Mouse (Mus musculus) kidney, postnatal 36 days (tissue): ENCODE results near the gene Ripply2.
"Not testable (repeated sequence)": the region's sequence is repeated elsewhere in the genome, so short reads cannot be mapped to it uniquely, and the experiment has no call there.

ENCODE experiments used
- DNase-seq, 2 experiments: peaks; one replicate each; pipeline ENCODE4 v3.0.0; 2021 to 2022; ENCODE audit warnings: mixed read lengths in 2 of 2

Ripply2 gene

DNA sequence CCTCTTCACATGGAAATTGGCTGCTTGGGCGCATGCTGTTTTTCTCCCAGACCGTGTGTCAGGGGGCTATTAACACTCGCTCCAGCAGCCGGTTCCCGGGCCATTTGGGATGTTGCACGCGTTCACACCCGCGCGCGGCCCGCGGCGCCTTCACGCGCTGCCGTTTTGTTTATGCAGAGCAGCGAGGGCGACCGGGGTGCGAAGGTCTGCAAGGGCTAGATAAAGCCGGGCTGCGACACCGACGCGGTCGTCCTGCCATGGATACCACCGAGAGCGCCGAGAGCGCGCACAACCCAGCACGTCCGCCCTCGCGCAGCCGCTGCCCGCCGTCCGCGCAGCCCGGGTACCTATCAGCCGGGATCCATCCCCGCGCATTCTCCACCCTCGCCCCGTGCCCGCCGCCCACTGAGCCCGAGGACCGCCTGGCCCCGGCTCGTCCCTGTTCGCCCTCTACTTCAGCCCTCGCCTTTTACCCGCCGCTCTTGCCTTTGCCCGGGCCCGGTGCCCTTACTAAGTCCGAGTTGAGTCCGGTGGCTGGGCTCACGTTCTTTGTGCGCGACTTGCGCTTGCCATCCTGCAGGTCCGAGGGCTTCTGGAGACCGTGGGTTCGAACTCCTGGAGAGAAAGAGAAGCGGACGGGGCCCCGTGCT lies at the start of gene Ripply2:
Gene Ripply2 (plus strand): TSS at position 250 of the 650 bp plus-strand sequence.
- peak in 1 of 2 experiments; percentile 13 for DNase-seq

DNA sequence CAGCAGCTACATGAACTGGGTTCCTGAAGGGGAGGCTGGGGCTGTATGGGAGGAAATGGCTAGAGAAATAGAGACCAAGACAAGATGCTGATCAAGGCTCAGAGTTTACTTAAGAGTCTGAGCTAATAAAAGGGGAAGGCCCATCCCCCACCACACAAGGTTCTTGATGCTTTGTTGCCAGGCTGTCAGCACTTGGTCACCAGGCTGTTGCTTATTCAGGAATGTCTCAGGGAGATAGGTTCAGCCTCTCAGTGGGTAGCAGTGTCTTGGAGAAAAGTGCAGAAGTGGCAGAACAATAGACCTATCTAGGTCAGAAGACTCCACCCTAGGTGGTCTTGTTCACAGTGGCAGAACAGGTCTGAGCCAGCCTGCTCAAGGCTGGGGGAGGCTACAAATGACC lies 42.9 kb upstream of the Ripply2 start:
- DNase-seq = not testable (repeated sequence)

DNA sequence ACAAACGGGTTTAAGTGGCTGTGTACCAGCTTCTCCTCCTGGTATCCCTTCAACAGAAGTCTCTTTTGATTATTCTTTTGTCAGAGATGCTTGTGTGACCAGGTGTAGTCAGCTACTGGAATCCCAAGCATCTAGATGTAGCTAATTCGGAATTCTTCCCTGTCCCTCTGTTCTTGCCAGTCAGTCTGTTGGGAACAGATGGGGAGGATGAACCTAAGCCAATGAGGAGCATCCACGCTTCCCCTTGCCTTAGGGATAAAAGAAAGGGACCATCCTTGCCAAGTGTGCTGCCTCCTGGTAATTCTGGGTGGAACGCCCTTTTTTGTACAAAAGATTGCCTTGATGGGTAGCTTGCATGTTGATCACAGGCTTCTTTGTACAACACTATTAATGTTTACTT lies 41.8 kb upstream of the Ripply2 start:
- DNase-seq = no peak

DNA sequence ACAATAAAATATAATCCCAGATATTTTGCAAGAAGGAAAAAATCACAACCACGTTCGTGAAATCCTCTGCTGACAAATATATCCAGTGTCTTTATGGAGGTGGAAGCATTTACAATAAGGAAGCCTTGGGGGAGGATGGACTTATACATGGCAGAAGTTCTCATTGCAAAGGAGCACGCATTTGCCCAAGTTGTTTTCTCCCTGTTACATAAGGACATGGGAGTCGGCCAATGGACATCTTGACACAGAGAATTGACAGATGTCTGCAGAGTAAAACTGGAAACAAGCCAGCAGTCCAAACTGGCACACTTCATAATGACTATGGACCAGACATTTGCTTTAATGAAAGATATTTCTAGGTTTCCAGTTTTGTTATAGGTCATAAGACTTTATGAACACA lies 38.4 kb upstream of the Ripply2 start:
- DNase-seq = no peak

DNA sequence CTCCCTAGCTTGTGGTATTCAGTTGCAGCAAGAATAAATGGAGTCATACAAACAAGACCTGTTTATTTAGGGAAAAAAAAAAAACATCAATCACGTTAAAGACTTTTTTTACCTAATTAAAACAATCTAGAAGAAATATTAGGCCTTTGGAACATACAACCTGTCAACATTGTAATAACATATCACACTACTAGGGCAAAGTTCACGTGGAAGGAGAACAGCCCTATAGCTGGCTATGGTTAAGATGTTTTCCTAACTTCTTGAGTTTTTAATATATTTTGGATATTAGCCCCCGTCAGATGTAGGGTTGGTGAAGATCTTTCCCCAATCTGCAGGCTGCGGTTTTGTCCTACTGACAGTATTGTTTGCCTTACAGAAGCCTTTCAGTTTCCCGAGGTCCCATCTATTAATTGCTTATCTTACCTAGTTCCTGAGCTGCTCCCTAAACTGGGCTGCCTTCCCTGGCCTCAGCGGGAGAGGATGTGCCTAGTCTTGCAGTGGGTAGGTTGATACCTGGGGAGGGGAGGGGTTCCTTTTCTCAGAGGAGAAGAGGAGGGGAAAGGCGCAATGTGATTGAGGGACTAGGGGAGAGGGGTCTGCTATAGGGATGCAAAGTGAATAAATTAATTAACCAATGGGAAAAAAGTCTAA lies 37.0 kb upstream of the Ripply2 start:
- DNase-seq = no peak

DNA sequence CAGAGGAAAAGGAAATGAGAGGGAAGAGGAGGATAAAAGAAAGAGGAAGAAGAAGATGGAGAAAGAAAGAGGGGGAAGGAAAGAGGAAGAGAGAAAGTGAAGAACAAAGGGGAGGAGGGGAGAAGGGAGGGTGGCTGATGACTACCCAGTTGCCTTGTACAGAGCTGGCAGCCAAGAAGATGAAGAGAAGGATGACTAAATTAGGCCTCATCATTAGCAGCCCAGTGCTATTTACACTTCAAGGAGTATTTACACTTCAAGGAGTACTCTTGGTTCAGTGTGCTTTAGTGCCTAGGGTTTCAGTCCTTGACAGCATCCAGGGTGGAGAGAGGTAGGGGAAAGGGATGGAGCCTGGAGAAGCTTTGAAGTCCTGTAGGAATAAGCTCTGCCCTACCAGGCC lies 35.3 kb upstream of the Ripply2 start:
- no peak for DNase-seq

DNA sequence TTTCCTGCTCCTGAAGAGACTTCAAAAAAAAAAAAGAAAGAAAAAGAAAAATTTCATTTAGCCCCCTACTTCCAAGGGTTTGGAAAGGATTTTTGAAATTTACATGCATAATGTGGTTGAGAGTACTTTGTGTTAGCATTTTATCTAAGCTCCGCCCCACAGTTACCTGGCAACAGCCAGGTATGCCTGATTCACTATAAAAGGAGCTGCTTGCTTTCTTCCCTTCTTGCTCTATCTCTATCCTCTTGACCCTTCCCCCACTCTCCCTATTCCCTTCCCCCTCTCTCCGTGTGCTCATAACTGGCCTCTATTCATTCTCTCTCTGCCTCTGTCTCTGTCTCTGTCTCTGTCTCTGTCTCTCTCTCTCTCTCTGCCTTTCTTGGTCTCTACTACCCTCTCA lies 34.4 kb upstream of the Ripply2 start:
- no peak for DNase-seq

DNA sequence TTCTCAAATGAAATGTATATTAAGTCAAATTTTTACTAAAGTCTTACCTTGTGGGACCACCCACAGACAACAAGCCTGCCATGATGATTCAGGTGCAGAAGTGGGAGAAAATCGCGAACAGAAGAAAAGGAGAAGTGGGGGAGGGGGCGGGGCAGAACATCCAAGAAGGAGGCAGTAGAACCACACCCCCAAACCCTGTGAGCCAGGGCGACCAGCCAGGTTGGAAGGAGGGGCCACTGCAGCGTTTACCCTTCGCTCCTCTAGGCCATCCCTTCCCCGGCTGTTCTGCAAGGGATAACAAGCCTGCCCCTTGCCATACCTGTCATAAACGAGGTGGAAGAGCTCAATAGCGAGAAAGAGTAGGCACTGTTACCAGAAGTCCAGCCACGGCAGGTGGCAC lies 33.8 kb upstream of the Ripply2 start:
- no peak for DNase-seq

DNA sequence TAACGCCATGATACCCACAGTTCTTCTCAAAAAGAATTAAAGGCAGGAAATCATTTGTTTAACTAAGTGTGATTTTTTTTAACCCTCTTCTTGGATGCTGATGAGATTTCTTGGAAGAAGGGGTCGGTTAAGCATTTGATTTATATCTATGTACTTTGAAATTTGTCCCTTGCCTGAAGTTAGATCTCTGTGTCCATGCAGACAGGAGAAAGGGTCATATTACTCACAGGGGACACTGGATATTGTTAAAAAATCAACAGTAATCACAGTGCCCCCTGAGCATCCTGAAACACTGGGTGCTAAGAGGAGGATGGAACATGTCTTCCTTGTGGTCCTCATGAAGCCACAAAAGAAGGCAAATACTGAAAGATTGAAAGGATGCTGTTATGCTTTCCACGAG lies 30.8 kb upstream of the Ripply2 start:
- no peak for DNase-seq

DNA sequence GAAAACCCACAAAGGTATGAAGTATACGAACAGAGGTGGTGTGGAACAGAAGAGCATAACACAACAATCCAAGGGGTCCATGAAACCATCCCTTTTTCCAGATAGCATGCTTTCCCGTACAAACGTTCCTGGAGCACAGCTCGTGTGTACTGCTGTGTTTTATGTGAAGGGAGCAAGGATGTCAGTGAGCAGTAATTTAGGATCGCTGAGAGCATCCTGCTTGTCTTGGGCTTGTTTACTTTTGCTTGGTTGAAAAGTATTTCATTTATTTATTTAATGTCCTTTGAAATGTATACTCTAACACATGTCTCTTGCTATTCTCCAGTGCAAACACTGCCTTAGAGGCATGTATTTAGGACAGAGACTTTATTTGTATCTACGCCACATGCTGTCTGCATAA lies 30.2 kb upstream of the Ripply2 start:
- DNase-seq = no peak

DNA sequence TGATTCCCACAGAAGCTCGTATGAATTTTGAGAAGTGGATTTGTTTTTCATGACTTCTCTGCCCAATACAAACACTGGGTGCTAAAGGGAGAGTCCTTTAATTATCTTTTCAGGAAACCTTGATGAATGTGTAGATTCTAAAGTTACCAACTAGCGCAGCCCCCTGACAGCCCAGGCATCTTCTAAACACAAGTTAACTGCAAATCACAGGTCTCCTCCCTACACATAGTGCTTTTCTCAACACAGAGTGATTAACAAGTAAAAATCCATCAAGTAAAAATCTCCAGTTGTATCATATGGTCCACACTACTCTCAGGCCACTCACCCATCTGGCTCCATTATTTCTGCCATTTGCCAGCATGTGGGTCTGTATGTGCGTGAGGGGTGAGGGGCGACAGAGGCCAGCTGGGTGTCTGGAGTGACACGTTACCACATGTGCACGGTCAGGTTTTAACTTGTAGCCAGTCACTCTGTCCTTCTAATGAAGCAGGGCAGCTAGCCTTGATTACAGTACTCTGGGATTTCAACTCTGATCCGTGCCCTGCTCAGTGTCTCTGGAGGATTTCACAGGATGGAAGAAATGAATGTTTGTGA lies 28.5 kb upstream of the Ripply2 start:
- no peak for DNase-seq

DNA sequence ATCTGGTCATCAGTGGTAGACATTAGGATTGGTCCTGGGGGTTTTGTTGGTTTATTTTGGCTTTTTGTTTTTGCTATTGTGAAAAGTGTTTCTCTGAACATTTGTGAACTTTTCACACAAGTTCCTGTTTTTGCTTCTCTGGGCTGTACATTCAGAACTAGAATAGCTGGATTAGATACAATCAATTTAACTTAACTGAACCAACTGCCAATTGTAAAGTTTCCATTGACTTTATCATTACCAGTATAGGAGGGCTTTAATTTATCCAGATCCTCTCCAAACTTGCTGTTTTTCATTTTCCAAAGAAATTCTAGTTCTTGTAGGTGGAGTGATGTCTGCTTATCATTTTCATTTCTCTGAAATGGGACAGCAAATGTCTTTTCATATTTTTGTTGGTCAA lies 25.5 kb upstream of the Ripply2 start:
- DNase-seq = no peak

DNA sequence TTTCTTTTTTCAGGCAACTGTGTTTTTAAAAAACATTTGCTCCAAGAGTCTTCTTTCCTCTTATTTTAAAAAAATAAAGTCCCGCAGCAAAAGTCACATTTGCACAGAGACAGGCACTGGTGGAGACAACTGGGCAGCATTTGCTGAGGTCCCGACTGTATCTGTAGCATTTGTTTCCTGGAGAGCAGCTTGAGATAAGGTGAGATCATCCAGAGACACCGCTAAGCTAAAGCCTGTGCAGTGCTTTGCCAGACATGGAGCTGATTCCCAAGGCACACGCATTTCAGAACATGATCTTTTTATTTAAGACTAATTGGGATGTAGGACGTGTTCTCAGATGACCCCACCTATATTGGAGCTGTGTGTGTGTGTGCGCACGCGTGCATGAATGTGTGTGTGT lies 23.6 kb upstream of the Ripply2 start:
- DNase-seq = no peak

DNA sequence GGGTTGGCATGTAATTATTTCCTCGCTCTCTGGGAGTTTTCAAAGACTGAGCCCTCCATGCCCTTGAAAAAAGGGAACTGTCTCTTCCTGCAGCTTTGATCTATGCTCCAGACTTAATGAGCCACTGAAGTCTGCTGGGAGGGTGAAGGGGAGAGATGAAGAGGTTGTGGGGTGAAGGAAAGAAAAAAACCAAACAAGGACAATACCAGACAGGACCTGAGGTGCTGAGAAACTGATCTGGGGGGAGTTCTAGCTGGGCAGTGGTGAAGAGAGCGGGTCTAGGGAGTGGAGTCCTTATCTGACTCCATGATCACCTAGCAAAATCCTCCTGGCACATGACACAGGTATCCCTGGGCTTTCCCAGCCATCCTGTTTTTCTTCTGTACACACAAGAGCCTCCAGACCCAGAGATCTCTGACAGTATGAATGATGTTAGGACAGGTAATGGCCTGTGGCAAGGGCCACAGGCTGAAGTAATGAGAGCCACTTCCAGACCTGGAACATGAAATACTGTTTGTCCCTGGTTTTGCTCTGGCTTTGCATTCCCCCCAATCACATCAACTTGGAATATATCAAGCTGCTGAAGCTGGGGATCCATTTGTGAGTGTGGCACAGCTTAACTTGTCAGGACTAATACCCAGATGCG lies 18.2 kb upstream of the Ripply2 start:
- DNase-seq = no peak

DNA sequence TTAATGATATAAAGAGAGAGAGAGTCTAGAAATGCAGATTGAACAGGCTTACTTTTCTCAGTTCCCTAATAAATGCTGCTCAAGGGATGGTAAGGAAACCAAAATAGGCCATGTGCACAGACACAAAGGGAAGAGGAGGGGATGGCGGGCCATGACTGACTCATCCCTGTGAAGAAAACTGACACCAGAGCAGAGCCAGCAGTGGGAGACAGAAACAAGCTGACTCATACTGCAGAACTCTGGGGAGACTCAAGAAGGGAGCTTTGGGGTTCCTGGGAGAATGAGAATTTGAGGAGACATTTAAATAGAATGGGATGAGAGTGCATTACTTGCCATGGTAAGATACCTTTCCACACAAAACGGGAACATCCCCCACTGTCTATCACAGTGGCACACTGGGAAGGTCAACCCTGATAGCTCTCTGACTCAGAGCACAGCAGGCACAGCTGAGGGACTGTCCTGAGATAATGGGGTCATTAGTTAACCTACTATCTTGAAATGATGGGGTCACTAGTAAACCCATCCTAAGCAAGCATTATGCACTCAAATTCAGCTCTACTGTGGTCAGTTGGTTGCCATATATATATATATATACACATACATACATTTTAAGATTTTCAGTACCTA lies 15.3 kb upstream of the Ripply2 start:
- DNase-seq = no peak

DNA sequence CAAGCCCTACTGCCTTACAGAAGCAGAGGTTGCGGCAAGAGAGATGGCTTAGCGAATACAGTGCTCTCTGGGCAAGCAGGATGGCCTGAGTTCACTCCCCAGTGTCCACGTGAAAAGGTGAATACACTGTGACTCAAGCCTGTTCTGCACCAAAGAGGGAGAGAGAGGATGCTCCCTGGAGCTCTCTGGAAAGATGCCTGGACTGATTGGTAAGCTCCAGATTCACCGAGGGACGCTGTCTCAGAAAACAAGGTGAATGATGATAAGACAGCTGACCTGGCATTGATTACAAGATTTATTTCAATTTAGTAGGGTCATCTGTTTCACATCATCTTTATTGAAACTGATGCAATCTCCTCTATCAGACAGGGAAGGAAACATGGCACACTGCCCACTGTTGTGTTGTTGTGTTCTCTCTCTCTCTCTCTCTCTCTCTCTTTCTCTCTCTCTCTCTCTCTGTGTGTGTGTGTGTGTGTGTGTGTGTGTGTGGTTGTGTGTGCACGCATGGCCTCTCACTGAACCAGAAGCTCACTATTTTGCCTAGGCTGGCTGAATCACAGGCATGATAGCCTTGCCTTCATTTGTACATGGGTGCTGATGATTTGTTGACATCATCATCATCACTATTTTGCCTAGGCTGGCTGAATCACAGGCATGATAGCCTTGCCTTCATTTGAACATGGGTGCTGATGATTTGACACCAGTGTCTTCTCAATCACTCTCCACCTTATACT lies 10.5 kb upstream of the Ripply2 start:
- DNase-seq = no peak

DNA sequence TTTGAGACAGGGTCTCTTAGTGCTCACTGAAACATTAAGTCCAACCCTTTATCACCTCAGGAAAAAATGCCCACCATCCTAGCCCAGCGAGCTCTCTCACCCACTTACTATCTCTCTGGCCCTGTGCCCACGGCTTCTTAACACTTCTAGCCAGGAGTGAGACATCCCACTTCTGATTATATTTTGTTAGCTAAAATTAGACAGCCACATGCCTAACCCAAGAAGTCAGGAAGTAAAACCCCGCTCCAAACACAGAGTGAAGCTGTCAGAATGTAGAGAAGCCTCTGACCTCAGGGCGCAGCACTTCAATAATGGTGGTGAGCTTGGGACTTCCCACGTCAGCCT lies 9.9 kb upstream of the Ripply2 start:
- DNase-seq = no peak

DNA sequence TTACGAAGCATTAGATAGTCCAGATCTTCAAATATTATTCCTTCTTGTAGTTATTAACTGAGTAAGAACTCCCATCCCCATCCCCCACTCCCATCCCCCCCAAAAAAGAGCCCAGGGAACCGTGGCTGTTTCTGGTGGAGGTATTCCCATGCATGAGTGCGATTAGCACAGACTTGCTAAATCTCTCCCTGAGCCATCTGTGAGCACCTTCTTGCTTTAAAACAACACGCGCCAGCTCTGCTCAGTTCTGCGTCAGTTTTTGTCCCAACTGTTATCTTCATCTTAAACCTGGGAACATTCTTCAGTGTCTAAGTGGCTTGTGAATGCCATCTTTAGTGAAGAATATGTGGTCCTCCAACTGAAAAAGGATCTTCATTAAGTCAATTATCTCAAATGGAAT lies 6.8 kb upstream of the Ripply2 start:
- DNase-seq = no peak

DNA sequence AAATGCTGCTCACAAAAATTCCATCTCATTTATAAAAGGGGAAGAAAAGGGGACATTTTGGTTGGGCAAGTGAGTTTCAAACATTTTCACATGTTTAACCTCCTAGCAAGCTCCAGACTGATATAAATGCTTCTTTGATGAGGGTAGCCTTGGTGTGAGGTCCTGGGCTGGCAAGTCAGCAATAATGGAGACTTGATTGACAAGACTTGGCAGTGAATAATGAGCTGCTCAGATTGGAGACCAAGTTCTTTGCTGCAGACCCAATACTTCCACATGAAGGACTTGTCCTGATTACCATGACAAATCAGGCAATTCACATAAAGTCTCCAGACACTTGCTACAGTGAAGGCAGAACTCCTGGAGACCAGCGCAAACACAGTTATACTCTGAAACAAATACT lies 6.4 kb upstream of the Ripply2 start:
- no peak for DNase-seq

DNA sequence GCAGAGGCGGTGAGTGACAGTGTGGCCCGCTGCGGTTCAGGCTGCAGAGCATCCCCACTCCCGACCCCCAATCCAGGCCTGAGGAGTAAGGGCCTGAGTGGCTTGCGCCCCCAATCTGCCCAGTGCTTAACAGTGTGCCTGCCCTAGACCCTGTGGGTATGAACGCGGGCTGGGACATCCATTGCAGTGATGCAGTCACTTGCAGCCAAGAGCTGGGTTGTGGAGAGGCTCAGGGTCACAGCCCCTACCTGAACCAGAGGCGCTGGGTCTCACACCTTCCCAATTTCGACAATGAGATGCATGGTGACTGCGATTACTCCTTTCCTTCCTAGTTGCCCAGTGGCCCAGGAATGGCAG lies 579 bp downstream of the Ripply2 start:
- DNase-seq = no peak

DNA sequence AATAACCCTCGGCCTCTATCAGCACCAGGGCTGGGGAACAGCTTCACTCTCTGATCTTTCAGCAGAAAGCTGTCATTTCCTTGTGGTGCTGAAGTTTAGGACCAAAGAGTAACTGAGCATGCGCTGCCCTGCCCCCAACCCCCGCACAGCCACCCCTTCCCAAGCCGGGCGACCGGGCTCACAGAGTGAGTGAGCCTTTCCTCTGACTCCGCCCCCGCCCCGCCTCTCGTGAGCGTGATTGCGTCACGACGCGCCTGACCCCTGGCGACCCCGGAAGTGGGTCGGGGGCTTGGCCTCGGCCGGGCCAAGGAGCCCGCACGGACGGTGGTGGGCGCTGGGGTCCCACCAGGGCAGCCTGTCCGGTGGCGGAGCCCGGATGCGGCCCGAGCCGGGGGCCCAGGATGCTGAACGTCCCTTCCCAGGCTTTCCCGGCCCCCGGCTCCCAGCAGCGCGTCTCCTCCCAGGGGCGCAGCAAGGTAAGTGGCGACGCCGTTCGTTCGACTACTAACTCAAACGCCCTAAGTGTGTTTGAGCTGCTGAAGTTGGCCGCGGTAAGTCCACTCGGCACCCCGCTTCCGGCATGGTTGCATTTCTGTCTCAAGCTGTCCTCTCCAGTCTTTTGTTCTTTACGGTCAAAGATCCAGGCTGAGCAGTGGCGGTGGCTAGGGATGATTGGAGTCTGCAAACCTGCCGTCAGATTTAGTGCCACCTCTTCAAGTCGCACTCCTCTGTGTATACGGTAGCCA lies 6.6 kb downstream of the Ripply2 start, which contains the start of gene Cyb5r4:
Gene Cyb5r4 (plus strand): TSS at position 237 of the 746 bp plus-strand sequence.
- DNase-seq = peak; percentile 96 to 99

DNA sequence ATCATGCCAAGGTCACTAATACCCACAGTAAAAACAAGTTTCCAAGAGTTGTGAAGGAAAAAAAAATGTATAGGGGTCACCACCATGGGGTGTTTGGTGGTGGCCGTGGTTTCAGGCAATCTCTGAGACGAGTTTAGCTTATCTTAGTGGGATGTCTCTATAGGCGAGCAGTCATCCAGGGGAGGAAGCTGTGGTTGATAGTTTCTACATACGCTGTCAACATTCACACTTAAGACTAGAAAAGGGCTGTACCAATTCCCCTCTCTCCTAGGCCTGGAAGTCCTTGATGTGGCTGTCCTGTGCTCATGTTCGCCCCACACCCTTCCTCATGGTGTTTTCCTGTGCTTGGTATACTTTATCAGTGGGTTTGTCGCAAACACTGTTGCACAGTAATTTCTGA lies 10.4 kb downstream of the Ripply2 start:
- no peak for DNase-seq
